Mouse (Mus musculus) limb, embryonic 13.5 days (tissue): Measurements from ENCODE around the gene Lrpap1. TPM values are rescaled to one million over a fixed set of nuclear protein-coding genes. Genes with fewer than 3 reads are reported as not detected.
A peak's percentile ranks its signal among the peaks of the same experiment; 100 is the strongest.

ENCODE experiments used
- ATAC-seq: fragments of 200-750 bp; cut with Nextera tagmentation; 2 replicates; pipeline ENCODE4 v1.8.0; 2017; ENCODE audit warnings: low read depth, moderate number of reproducible peaks, moderate TSS enrichment; ENCODE audit not compliant: low FRiP score
- H3K27ac ChIP-seq: fragments of 300-500 bp; sonication (generic); 2 replicates; pipeline ENCODE4 v1.5.1; 2015; ENCODE audit warnings: inconsistent platforms, mild to moderate bottlenecking, moderate library complexity
- H3K27me3 ChIP-seq: fragments of 300-500 bp; sonication (generic); 2 replicates; pipeline ENCODE4 v1.6.1; 2015; ENCODE audit warnings: mild to moderate bottlenecking, inconsistent platforms
- H3K36me3 ChIP-seq: fragments of 300-500 bp; sonication (generic); 2 replicates; pipeline ENCODE4 v1.6.1; 2015; ENCODE audit warnings: inconsistent platforms, mild to moderate bottlenecking, moderate library complexity
- H3K4me1 ChIP-seq: fragments of 300-500 bp; sonication (generic); 2 replicates; pipeline ENCODE4 v1.6.1; 2015; ENCODE audit warnings: inconsistent platforms
- H3K4me2 ChIP-seq: fragments of 300-500 bp; sonication (generic); replicated peaks from 2 replicates; pipeline ENCODE4 v1.6.1; 2015; ENCODE audit warnings: inconsistent platforms, mild to moderate bottlenecking, moderate library complexity
- H3K4me3 ChIP-seq: fragments of 300-500 bp; sonication (generic); 2 replicates; pipeline ENCODE4 v1.5.1; 2015; ENCODE audit warnings: moderate library complexity, mild to moderate bottlenecking, inconsistent platforms
- H3K9ac ChIP-seq: fragments of 300-500 bp; sonication (generic); 2 replicates; pipeline ENCODE4 v1.6.1; 2015; ENCODE audit warnings: mild to moderate bottlenecking, inconsistent platforms
- H3K9me3 ChIP-seq: fragments of 300-500 bp; sonication (generic); 2 replicates; pipeline ENCODE4 v1.6.1; 2016; ENCODE audit warnings: inconsistent platforms
- WGBS: fragments of 180-500 bp; shearing (Covaris S2); methylation state at CpG from one replicate; pipeline ENCODE4 v1.1.7; 2015; 5-methylcytosine and 5-hydroxymethylcytosine counted together
- polyA plus RNA-seq: library from polyadenylated mRNA; unstranded; fragments of >200 nt; fragmentation: Nextera tagmentation; extraction: Ambion mirVana; gene quantifications from 2 replicates; pipeline ENCODE4 v1.2.1, GENCODE M21; 2015

Lrpap1 gene
- polyA plus RNA-seq, 1 experiment from 2014 or later = 112 TPM

- no peak overlapping the region for H3K9ac ChIP-seq
- H3K36me3 ChIP-seq = no peaks in the 10 kb centered on the region
- no peak overlapping the region for H3K4me2 ChIP-seq
- H3K4me1 ChIP-seq = peaks cover 18% of the 10 kb centered on the region
- H3K4me3 ChIP-seq = no peak overlapping the region
- peaks cover 54% of the 10 kb centered on the region for H3K27me3 ChIP-seq
- no peak overlapping the region for H3K27ac ChIP-seq
- no peaks in the 10 kb centered on the region for H3K9me3 ChIP-seq
- 85% methylated on average over 3 of the region's 3 CpGs for WGBS
- ATAC-seq = no peak
Measured at GRCm38 (mm10) chr5:35054628-35055027, 50.9 kb downstream of the Lrpap1 start.

- Histone ChIP-seq H3K4me1 (no peaks in the 10 kb centered on the region), H3K4me3 (no peak overlapping the region), H3K4me2 (no peak overlapping the region), H3K36me3 (no peaks in the 10 kb centered on the region), H3K9me3 (no peaks in the 10 kb centered on the region), H3K27ac (no peak overlapping the region), H3K27me3 (peaks cover 13% of the 10 kb centered on the region), H3K9ac (no peak overlapping the region)
- ATAC-seq = no peak
- WGBS = 75% methylated on average over 5 of the region's 5 CpGs
Measured at GRCm38 (mm10) chr5:35050541-35050940, 55.0 kb downstream of the Lrpap1 start.

DNA sequence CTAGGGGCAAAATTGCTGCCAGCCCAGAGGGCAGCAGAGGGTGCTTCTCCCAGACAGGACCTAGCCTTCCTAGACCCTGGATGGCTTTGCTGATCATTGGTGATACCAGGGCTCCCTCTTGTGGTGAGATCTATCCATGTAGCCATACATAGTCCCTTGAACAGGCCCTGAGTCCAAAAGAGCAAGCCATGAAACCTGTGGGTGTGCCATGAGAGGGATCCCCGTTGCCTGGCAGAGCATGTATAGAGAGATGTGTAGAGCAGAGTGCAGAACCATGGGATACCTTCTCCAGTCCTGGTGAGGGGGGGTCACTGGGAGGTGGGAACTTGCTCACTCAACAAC is 62.5 kb downstream of the Lrpap1 start:
- ATAC-seq = peak; percentile 77
- Histone ChIP-seq H3K4me1 (no peaks in the 10 kb centered on the region), H3K9me3 (no peaks in the 10 kb centered on the region), H3K27me3 (no peaks in the 10 kb centered on the region), H3K9ac (no peak overlapping the region), H3K4me2 (no peak overlapping the region), H3K4me3 (no peak overlapping the region), H3K36me3 (no peaks in the 10 kb centered on the region), H3K27ac (no peak overlapping the region)
- 16% methylated on average over 1 of the region's 1 CpGs for WGBS

DNA sequence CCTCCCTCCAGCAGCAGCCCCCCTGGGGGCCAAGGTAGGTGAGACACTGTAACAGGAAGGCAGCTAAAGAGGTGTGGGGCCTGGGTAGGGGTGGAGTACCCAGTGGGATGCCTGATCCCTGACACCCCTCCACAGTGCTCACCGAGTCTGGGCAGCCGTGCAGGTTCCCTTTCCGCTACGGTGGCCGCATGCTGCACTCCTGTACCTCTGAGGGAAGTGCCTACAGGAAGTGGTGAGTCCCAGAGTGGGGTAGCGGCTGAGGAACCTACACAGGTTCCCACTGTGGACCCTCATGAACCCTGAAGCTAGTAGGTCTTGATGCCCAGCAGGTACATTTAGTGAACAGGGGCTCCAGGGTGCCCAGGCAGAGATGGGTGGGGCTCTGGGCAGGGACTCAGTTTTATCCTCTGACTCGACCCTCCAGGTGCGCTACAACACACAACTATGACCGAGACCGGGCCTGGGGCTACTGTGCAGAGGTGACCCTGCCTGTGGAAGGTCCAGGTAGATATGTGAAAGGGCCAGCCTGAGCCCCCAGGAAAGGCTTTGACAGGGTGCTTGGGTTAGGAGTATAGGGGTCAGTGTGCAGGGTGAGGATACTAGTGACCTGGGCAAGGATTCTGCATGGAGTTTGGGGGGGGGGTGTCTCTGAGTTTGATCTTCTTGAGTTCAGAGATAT is 63.0 kb downstream of the Lrpap1 start:
- Histone ChIP-seq H3K9ac (no peak overlapping the region), H3K4me1 (no peaks in the 10 kb centered on the region), H3K4me3 (no peak overlapping the region), H3K27me3 (no peaks in the 10 kb centered on the region), H3K36me3 (no peaks in the 10 kb centered on the region), H3K9me3 (no peaks in the 10 kb centered on the region), H3K27ac (no peak overlapping the region), H3K4me2 (no peak overlapping the region)
- WGBS = 69% methylated on average over 10 of the region's 10 CpGs
- ATAC-seq = peak; percentile 24; the same call in 1 of the 2 replicates

Other genes with a start within 250 kb of the Lrpap1 start
- gene Msantd1, start 197.8 kb downstream of the Lrpap1 start, polyA plus RNA-seq = 0.47 and 0.66 TPM in 2 replicates
- gene Rgs12, start 156.3 kb downstream of the Lrpap1 start, polyA plus RNA-seq = 50.4 and 54.0 TPM in 2 replicates
- gene Hgfac, start 64.3 kb downstream of the Lrpap1 start, polyA plus RNA-seq = 0.59 and 0.71 TPM in 2 replicates
- gene Dok7, start 49.0 kb downstream of the Lrpap1 start, polyA plus RNA-seq = 5.1 and 5.7 TPM in 2 replicates
- not detected in 2 replicates for gene Adra2c, start 172.6 kb upstream of the Lrpap1 start, polyA plus RNA-seq